In genomic region chr2:101628297-101629236, GRCm38 (mm10) we compare ENCODE assay signal across 8 mouse cellular contexts. TPM values are rescaled to one million over a fixed set of nuclear protein-coding genes. Genes with fewer than 3 reads are reported as not detected.
DNase-seq lines count a peak whose midpoint lies in the region; ATAC-seq lines count a peak whose summit lies in the region.

No protein-coding gene starts in this region.

- peak; percentile 98 for ATAC-seq in intestine, embryonic 14.5 days (replicated peaks; ENCODE audit: low FRiP score, low TSS enrichment, low read depth)

- H3K4me1 ChIP-seq in intestine, embryonic 14.5 days (replicated peaks; ENCODE audit: control insufficient read depth, insufficient read depth, low read length) = peaks cover 4% of the 10 kb centered on the region; the same call in 1 of the 2 replicates

- peak overlapping the region; percentile 53 for H3K9ac ChIP-seq in intestine, embryonic 14.5 days (ENCODE audit: low read length)

- no peaks in the 10 kb centered on the region for H3K36me3 ChIP-seq in intestine, embryonic 14.5 days (ENCODE audit: control insufficient read depth, insufficient read depth, low read length)

- peak overlapping the region; percentile 79 for H3K4me3 ChIP-seq in intestine, embryonic 14.5 days (ENCODE audit: low read depth, low read length)

- peak overlapping the region; percentile 67 for H3K4me2 ChIP-seq in intestine, embryonic 14.5 days (ENCODE audit: low read length)

- H3K27me3 ChIP-seq in intestine, embryonic 14.5 days (replicated peaks; ENCODE audit: control insufficient read depth, insufficient read depth, low read length) = no peaks in the 10 kb centered on the region

- H3K27ac ChIP-seq in intestine, embryonic 14.5 days (ENCODE audit: low read depth) = peak overlapping the region; percentile 87

- H3K9me3 ChIP-seq in intestine, embryonic 14.5 days (ENCODE audit: control insufficient read depth, low read length) = no peaks in the 10 kb centered on the region

- DNase-seq in thymus, postnatal 36 days = peak; percentile 49 to 50
- DNase-seq in thymus, postnatal 14 days = no peak
- DNase-seq in embryo, embryonic 11 days = peak; percentile 95
- peak; percentile 81 for DNase-seq in gastrocnemius, postnatal 25 days
- DNase-seq in intestine, embryonic 14.5 days (ENCODE audit: low spot score) = peak; percentile 92
- DNase-seq in left cerebral cortex, postnatal 14 days (ENCODE audit: low spot score in 2 of 2) = peak; percentile 90 to 98
- peak; percentile 95 for DNase-seq in mesoderm, embryonic 11.5 days (ENCODE audit: low read depth, low spot score)
- peak; percentile 83 to 94 for DNase-seq in right cerebral cortex, postnatal 36 days (ENCODE audit: low spot score in 2 of 2)

- intact Hi-C loops in left cerebral cortex, postnatal 14 days (cut with DNase I) = no loop called here

- WGBS in intestine, embryonic 14.5 days = 1% methylated on average over 31 of the region's 31 CpGs

RNA-seq across cellular contexts. Expression of gene Rag2, which starts 4.0 kb away (rescaled TPM):
- total RNA-seq in gastrocnemius, postnatal 25 days (2021) = not detected
- polyA plus RNA-seq in intestine, embryonic 14.5 days (2014; fragmentation: Nextera tagmentation; extraction: Ambion mirVana) = 0.09 and 0.15 TPM in 2 replicates
- not detected for total RNA-seq in left cerebral cortex, postnatal 14 days (2021)

RNA-seq across cellular contexts. Expression of gene Rag1, which starts 20.7 kb away (rescaled TPM):
- total RNA-seq in gastrocnemius, postnatal 25 days (2021) = under 1 TPM in 1 of 2 experiments, not detected in 1; 0.35 TPM
- not detected in 2 replicates for polyA plus RNA-seq in intestine, embryonic 14.5 days (2014; fragmentation: Nextera tagmentation; extraction: Ambion mirVana)
- under 1 TPM; 0.27 to 0.37 TPM for total RNA-seq in left cerebral cortex, postnatal 14 days (2021)

RNA-seq across cellular contexts. Expression of gene B230118H07Rik, which starts 20.8 kb away (rescaled TPM):
- total RNA-seq in gastrocnemius, postnatal 25 days (2021) = 10 to 100 TPM; 69.9 to 72.1 TPM
- polyA plus RNA-seq in intestine, embryonic 14.5 days (2014; fragmentation: Nextera tagmentation; extraction: Ambion mirVana) = 52.3 and 64.4 TPM in 2 replicates
- total RNA-seq in left cerebral cortex, postnatal 14 days (2021) = 10 to 100 TPM; 21.2 to 24.3 TPM

RNA-seq across cellular contexts. Expression of gene Traf6, which starts 49.7 kb away (rescaled TPM):
- total RNA-seq in gastrocnemius, postnatal 25 days (2021) = 1 to 10 TPM; 7.8 to 8.6 TPM
- polyA plus RNA-seq in intestine, embryonic 14.5 days (2014; fragmentation: Nextera tagmentation; extraction: Ambion mirVana) = 14.1 and 15.6 TPM in 2 replicates
- 1 to 10 TPM; 9.0 to 9.3 TPM for total RNA-seq in left cerebral cortex, postnatal 14 days (2021)
